Mouse (Mus musculus) hindbrain, embryonic 13.5 days (tissue): ENCODE results near the gene Stpg2. TPM values are rescaled to one million over a fixed set of nuclear protein-coding genes. Genes with fewer than 3 reads are reported as not detected.
"Not testable (repeated sequence)": the region's sequence is repeated elsewhere in the genome, so short reads cannot be mapped to it uniquely, and the experiment has no call there.

ENCODE experiments used
- ATAC-seq: fragments of 200-750 bp; cut with Nextera tagmentation; 2 replicates; pipeline ENCODE4 v1.8.0; 2017; ENCODE audit warnings: moderate TSS enrichment; ENCODE audit not compliant: low FRiP score
- H3K27ac ChIP-seq: fragments of 300-500 bp; sonication (generic); 2 replicates; pipeline ENCODE4 v1.5.1; 2015; ENCODE audit warnings: inconsistent platforms, mild to moderate bottlenecking, moderate library complexity
- H3K27me3 ChIP-seq: fragments of 300-500 bp; sonication (generic); 2 replicates; pipeline ENCODE4 v1.6.1; 2015; ENCODE audit warnings: mild to moderate bottlenecking, inconsistent platforms
- H3K36me3 ChIP-seq: fragments of 300-500 bp; sonication (generic); 2 replicates; pipeline ENCODE4 v1.6.1; 2015; ENCODE audit warnings: mild to moderate bottlenecking, inconsistent platforms
- H3K4me1 ChIP-seq: fragments of 300-500 bp; sonication (generic); replicated peaks from 2 replicates; pipeline ENCODE4 v1.6.1; 2015; ENCODE audit warnings: inconsistent platforms
- H3K4me2 ChIP-seq: fragments of 300-500 bp; sonication (generic); 2 replicates; pipeline ENCODE4 v1.6.1; 2015; ENCODE audit warnings: inconsistent platforms, mild to moderate bottlenecking, moderate library complexity
- H3K4me3 ChIP-seq: fragments of 300-500 bp; sonication (generic); 2 replicates; pipeline ENCODE4 v1.5.1; 2015; ENCODE audit warnings: mild to moderate bottlenecking, inconsistent platforms
- H3K9ac ChIP-seq: fragments of 300-500 bp; sonication (generic); 2 replicates; pipeline ENCODE4 v1.6.1; 2015; ENCODE audit warnings: mild to moderate bottlenecking, inconsistent platforms
- H3K9me3 ChIP-seq: fragments of 300-500 bp; sonication (generic); 2 replicates; pipeline ENCODE4 v1.6.1; 2016; ENCODE audit warnings: inconsistent platforms
- WGBS: fragments of 180-500 bp; shearing (Covaris S2); methylation state at CpG from one replicate; pipeline ENCODE4 v1.1.7; 2015; 5-methylcytosine and 5-hydroxymethylcytosine counted together
- polyA plus RNA-seq: library from polyadenylated mRNA; unstranded; fragments of >200 nt; fragmentation: Nextera tagmentation; extraction: Ambion mirVana; gene quantifications from 2 replicates; pipeline ENCODE4 v1.2.1, GENCODE M21; 2015

Stpg2 gene
- polyA plus RNA-seq, 1 experiment from 2014 or later: 0.13 TPM

- Histone ChIP-seq H3K9ac (no peak overlapping the region), H3K27me3 (no peaks in the 10 kb centered on the region), H3K4me2 (no peak overlapping the region), H3K27ac (no peak overlapping the region), H3K4me1 (no peaks in the 10 kb centered on the region), H3K4me3 (no peak overlapping the region), H3K9me3 (no peaks in the 10 kb centered on the region), H3K36me3 (no peaks in the 10 kb centered on the region)
- ATAC-seq: no peak
- 78% methylated on average over 3 of the region's 3 CpGs for WGBS
Observed at GRCm38 (mm10) chr3:139676192-139676591, 470.7 kb downstream of the Stpg2 start.

GRCm38 (mm10) chr3:139676723-139677122, 471.2 kb downstream of the Stpg2 start:
- Histone ChIP-seq H3K4me1 (no peaks in the 10 kb centered on the region), H3K27ac (no peak overlapping the region), H3K27me3 (no peaks in the 10 kb centered on the region), H3K4me2 (no peak overlapping the region), H3K36me3 (no peaks in the 10 kb centered on the region), H3K4me3 (no peak overlapping the region), H3K9me3 (no peaks in the 10 kb centered on the region), H3K9ac (no peak overlapping the region)
- no peak for ATAC-seq
- 93% methylated on average over 1 of the region's 1 CpGs for WGBS

GRCm38 (mm10) chr3:139704238-139704637, 498.7 kb downstream of the Stpg2 start:
- not testable (repeated sequence) for H3K4me2 ChIP-seq, H3K4me3 ChIP-seq, ATAC-seq, H3K9me3 ChIP-seq, H3K4me1 ChIP-seq, H3K27me3 ChIP-seq, H3K36me3 ChIP-seq, H3K27ac ChIP-seq, H3K9ac ChIP-seq
- WGBS: 97% methylated on average over 3 of the region's 3 CpGs

- 94% methylated on average over 4 of the region's 4 CpGs for WGBS
- not testable (repeated sequence) for H3K4me1 ChIP-seq, H3K36me3 ChIP-seq, H3K4me3 ChIP-seq, H3K27ac ChIP-seq, H3K9me3 ChIP-seq, H3K9ac ChIP-seq, H3K27me3 ChIP-seq, H3K4me2 ChIP-seq, ATAC-seq
Observed at GRCm38 (mm10) chr3:139707396-139707795, 501.9 kb downstream of the Stpg2 start.

GRCm38 (mm10) chr3:139709794-139710193, 504.3 kb downstream of the Stpg2 start:
- Histone ChIP-seq H3K4me2 (no peak overlapping the region), H3K27ac (no peak overlapping the region), H3K4me1 (no peaks in the 10 kb centered on the region), H3K9ac (no peak overlapping the region), H3K27me3 (no peaks in the 10 kb centered on the region), H3K9me3 (no peaks in the 10 kb centered on the region), H3K4me3 (no peak overlapping the region), H3K36me3 (no peaks in the 10 kb centered on the region)
- 87% methylated on average over 4 of the region's 4 CpGs for WGBS
- ATAC-seq: no peak

- no peak overlapping the region for H3K9ac ChIP-seq
- no peak overlapping the region for H3K4me2 ChIP-seq
- H3K9me3 ChIP-seq: no peaks in the 10 kb centered on the region
- ATAC-seq: no peak
- no peak overlapping the region for H3K4me3 ChIP-seq
- no peaks in the 10 kb centered on the region for H3K27me3 ChIP-seq
- no peaks in the 10 kb centered on the region for H3K4me1 ChIP-seq
- no peak overlapping the region for H3K27ac ChIP-seq
- no peaks in the 10 kb centered on the region for H3K36me3 ChIP-seq
- 77% methylated on average over 7 of the region's 7 CpGs for WGBS
Observed at GRCm38 (mm10) chr3:139728751-139729150, 523.3 kb downstream of the Stpg2 start.

GRCm38 (mm10) chr3:139729248-139729647, 523.8 kb downstream of the Stpg2 start:
- Histone ChIP-seq H3K9ac (no peak overlapping the region), H3K4me2 (no peak overlapping the region), H3K36me3 (no peaks in the 10 kb centered on the region), H3K4me3 (no peak overlapping the region), H3K4me1 (no peaks in the 10 kb centered on the region), H3K9me3 (no peaks in the 10 kb centered on the region), H3K27ac (no peak overlapping the region), H3K27me3 (no peaks in the 10 kb centered on the region)
- 69% methylated on average over 5 of the region's 5 CpGs for WGBS
- ATAC-seq: no peak

- Histone ChIP-seq H3K4me2 (no peak overlapping the region), H3K9me3 (no peaks in the 10 kb centered on the region), H3K9ac (no peak overlapping the region), H3K4me3 (no peak overlapping the region), H3K36me3 (no peaks in the 10 kb centered on the region), H3K27ac (no peak overlapping the region), H3K4me1 (no peaks in the 10 kb centered on the region), H3K27me3 (no peaks in the 10 kb centered on the region)
- WGBS: 85% methylated on average over 2 of the region's 2 CpGs
- ATAC-seq: no peak
Observed at GRCm38 (mm10) chr3:139733156-139733555, 527.7 kb downstream of the Stpg2 start.

- Histone ChIP-seq H3K4me2 (no peak overlapping the region), H3K27ac (no peak overlapping the region), H3K9me3 (no peaks in the 10 kb centered on the region), H3K9ac (no peak overlapping the region), H3K4me1 (no peaks in the 10 kb centered on the region), H3K27me3 (no peaks in the 10 kb centered on the region), H3K4me3 (no peak overlapping the region), H3K36me3 (no peaks in the 10 kb centered on the region)
- no peak for ATAC-seq
- WGBS: 94% methylated on average over 4 of the region's 4 CpGs
Observed at GRCm38 (mm10) chr3:139739388-139739787, 533.9 kb downstream of the Stpg2 start.

Other genes starting within 250 kb of the Stpg2 start
- gene Rap1gds1, start 130.5 kb upstream of the Stpg2 start, polyA plus RNA-seq: 67.3 and 69.3 TPM in 2 replicates